Mouse (Mus musculus): Measurements from ENCODE around the gene Agr3.

Agr3 gene

DNA sequence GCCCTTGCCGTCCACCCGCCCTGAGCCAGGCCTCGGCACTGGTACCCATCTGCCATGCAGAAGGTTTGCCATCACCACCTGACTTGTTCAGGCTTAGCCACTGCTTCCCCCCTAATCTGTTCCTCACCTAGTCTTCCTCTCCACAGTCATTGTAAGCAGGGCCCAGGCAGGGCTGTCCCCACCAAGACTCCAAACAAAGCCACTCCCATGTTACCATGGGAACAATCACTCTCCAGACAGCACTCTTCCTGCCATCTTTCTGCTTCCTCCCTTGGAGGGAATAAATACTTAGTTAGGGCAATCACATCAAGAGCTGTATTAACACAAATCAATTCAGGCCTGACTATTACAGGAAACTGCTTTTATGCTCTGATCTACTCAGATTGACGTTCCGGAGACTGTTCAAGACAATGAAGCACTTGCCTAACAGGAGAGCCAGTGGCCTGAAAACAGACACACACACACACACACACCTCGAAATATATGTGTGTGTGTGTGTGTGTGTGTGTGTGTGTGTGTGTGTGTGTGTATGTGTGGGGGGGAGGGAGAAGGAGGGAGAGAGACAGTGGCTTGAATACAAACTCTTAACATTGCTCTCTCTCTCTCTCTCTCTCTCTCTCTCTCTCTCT lies 56.4 kb downstream of the Agr3 start:
- DNase-seq (ENCODE audit: extremely low read depth, insufficient read length, low spot score): no peak

DNA sequence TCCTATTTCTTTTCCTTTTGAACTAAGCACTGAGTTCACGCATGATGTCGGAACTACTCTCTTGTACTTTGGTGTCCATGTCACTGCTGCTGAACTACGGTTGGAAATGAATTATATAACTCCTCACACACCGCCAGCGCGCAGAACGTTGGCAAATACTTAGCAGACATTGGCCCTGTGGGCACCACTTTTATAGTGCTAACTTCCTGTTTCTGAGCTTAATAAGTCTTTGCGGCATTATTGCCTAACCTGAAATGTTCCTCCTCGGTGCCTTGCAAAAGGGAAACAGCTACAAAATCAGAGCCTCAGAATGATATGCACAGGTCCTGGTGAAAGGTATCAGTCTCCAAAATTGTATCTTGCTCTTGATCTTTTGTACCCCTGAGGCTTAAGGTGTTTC lies 58.1 kb downstream of the Agr3 start:
- no peak for DNase-seq (ENCODE audit: extremely low read depth, insufficient read length, low spot score)

DNA sequence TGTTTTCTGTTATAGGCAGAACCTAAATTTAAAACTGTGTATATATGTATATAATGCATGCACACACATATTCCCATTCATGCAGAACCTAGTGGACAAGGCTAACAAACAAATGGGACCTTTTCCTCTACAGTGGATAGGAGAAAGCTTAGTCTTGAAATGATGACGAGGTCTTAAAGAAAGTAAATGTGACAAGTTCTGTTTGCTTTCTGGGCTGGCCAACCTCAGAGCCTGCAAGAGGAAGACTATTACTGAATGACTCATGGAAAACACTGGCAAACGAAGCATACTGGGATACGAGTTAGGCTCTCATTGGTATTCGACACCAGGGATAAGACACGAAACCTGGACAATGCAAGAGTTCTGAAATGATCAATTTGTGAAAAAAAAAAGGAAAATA lies 59.3 kb downstream of the Agr3 start:
- no peak for DNase-seq (ENCODE audit: extremely low read depth, insufficient read length, low spot score)

DNA sequence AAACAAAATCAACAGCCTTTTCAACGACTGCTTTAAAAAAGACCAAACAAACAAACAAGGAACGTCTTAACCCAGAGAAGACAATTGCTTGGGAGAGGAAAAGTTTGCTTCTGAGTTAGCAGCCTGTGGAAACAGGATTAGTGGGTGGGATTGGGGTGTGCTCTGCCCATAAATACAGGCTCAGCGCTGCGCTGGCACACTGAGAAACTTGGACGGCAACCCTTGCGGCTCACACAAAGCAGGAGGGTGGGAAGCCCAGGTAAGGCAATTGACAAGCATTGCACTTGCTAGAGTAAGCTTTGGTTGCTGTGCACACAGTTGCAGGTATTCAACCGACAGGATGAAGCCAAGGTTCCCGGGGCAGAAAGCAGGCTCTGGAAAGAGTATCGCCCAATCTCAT lies 67.3 kb downstream of the Agr3 start, which contains the start of gene Agr2:
Gene Agr2 (plus strand): TSS at position 197 of the 400 bp plus-strand sequence.
- DNase-seq (ENCODE audit: extremely low read depth, insufficient read length, low spot score): no peak

DNA sequence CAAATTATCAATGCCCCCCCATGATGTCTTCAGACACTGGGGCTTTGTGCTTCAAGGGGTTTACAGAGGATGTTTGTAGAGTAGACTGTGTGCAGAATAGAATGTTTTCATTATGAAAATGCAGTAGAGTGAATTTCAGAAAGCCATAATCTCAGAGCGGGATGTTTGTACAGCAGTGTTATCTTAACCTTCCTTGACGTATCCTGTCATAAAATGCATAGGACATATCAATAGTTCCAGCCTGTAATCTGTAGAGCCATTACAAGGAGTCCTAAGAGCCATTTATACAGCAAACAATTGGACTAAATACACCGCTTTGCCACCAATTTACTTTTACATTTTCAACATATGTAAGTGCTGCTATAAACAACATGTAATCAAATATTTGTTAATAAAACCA lies 68.2 kb downstream of the Agr3 start:
- DNase-seq (ENCODE audit: extremely low read depth, insufficient read length, low spot score): no peak

DNA sequence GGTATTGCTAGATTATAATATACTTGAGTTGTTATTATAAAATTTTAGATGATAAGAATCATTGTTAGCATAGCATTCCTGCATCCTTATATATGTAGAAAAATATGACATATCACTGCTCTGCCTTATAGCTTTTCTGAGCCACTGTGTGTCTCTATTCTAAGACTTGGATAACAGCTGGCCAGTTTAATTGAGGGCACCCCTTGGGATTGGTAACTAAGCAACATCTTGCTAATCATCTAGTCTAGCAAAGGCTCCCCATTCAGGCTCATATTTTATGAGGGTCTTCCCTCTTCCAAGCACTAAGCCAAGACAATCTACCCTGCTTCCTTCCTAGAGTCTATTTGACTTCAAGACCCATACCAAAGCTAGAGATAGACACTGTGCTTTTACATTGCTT lies 68.7 kb downstream of the Agr3 start:
- DNase-seq (ENCODE audit: extremely low read depth, insufficient read length, low spot score): no peak

DNA sequence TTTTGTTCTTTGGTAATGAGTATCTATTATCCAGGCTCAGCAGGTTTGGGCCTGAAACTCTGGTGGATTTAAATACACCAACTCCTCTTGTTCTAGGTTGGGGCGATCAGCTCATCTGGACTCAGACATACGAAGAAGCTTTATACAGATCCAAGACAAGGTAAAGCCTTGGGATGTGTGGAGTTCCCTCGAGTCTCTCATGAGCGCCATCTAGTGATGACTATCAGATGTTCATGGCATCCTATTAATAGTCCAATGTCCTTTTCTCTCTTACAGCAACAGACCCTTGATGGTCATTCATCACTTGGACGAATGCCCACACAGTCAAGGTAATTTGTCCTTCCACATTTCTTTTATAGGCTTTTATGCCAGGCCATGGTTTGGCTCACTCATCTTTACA lies 70.4 kb downstream of the Agr3 start:
- DNase-seq (ENCODE audit: extremely low read depth, insufficient read length, low spot score): no peak

Measured in 3134 (cell line).